ENCODE assay signal across 18 mouse cellular contexts in the genomic region with DNA sequence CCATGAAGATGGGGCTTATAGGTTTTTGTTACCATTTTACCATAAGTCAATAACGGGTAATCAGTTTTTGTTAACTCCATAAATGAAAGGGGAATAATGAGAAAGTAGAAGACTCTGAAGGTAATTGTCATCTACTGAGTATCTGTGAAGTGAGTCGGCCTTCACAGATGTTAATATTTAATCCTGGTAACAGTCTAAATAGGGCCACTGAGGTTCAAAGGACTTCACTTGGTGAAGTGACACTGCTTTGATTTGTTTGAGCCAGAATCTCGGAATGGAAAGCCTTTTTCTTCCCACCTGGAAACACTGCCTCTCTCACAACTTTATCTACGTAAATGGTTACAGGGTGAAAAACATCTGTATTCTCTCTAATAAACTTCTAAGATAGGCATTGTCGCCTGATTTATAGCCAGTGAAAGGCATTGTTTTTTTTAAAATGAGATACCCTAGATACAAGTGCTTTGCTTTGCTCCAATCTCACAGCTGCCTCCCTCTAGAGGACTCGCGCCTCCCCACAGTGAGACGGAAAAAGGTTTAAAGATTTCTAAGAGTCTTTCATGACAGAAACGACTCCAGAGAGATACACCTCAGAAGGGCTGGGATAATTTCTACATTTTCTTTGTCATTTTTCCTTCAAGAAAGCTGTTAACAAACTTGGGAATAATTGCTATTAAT. TPM values are rescaled to one million over a fixed set of nuclear protein-coding genes. Genes with fewer than 3 reads are reported as not detected.
A peak's percentile ranks its signal among the peaks of the same experiment; 100 is the strongest.
DNase-seq lines count a peak whose midpoint lies in the region; ATAC-seq and TF ChIP-seq lines count a peak whose summit lies in the region.
"Had no signal": no experiment of that assay in that cellular context is flagged by ENCODE, and none has a peak within 500 bp of the region (broad histone marks: within the 10 kb centered on the region; RNA-seq: fewer than 3 reads in every experiment).

No protein-coding gene starts in this region.

- no peak for DNase-seq in kidney, adult 18-20 months
- DNase-seq in intestine, embryonic 14.5 days (ENCODE audit: low spot score): no peak
- DNase-seq in cerebellum, adult 11-12 months: no peak
- DNase-seq: B cell, adult 2 months; layer of hippocampus, postnatal 36 days; lung, postnatal 10 days; right cerebral cortex, postnatal 14 days had no signal

- peak overlapping the region; percentile 22 for H3K4me2 ChIP-seq in kidney, embryonic 14.5 days (replicated peaks; ENCODE audit: low read depth, low read length)
- H3K4me2 ChIP-seq in intestine, embryonic 14.5 days (ENCODE audit: low read length): peak overlapping the region; percentile 0; the same call in 1 of the 2 replicates
- H3K4me2 ChIP-seq in intestine, postnatal 0 days (replicated peaks; ENCODE audit: low read depth): peak overlapping the region; percentile 46
- peak overlapping the region; percentile 22; the same call in 1 of the 2 replicates for H3K4me2 ChIP-seq in liver, embryonic 16.5 days (ENCODE audit: low read depth, low read length)
- H3K4me2 ChIP-seq: embryonic facial prominence, embryonic 12.5 days; limb, embryonic 13.5 days; midbrain, embryonic 13.5 days had no signal

- peaks cover 11% of the 10 kb centered on the region for H3K4me1 ChIP-seq in kidney, embryonic 14.5 days (ENCODE audit: control insufficient read depth, insufficient read depth, low read length)
- no peaks in the 10 kb centered on the region for H3K4me1 ChIP-seq in intestine, embryonic 14.5 days (replicated peaks; ENCODE audit: control insufficient read depth, insufficient read depth, low read length)
- no peaks in the 10 kb centered on the region for H3K4me1 ChIP-seq in intestine, postnatal 0 days (replicated peaks; ENCODE audit: control insufficient read depth, insufficient read depth, low read length)
- H3K4me1 ChIP-seq in liver, embryonic 16.5 days (ENCODE audit: control insufficient read depth, low read depth, low read length): no peaks in the 10 kb centered on the region
- H3K4me1 ChIP-seq: embryonic facial prominence, embryonic 12.5 days; hindbrain, embryonic 10.5 days; limb, embryonic 13.5 days; midbrain, embryonic 13.5 days had no signal

- no peak overlapping the region for H3K4me3 ChIP-seq in kidney, embryonic 14.5 days (ENCODE audit: low read length)
- H3K4me3 ChIP-seq in intestine, embryonic 14.5 days (ENCODE audit: low read depth, low read length): no peak overlapping the region
- no peak overlapping the region for H3K4me3 ChIP-seq in intestine, postnatal 0 days (ENCODE audit: low read depth, low read length)
- no peak overlapping the region for H3K4me3 ChIP-seq in liver, embryonic 16.5 days (ENCODE audit: low read depth, low read length)
- H3K4me3 ChIP-seq: embryonic facial prominence, embryonic 12.5 days; heart, embryonic 10.5 days; hindbrain, embryonic 10.5 days; limb, embryonic 13.5 days; midbrain, embryonic 13.5 days had no signal

- ATAC-seq in kidney, embryonic 14.5 days (ENCODE audit: low FRiP score, low TSS enrichment): peak; percentile 75
- no peak for ATAC-seq in intestine, embryonic 14.5 days (replicated peaks; ENCODE audit: low FRiP score, low TSS enrichment, low read depth)
- peak; percentile 69 for ATAC-seq in intestine, postnatal 0 days
- peak; percentile 54; the same call in 1 of the 2 replicates for ATAC-seq in liver, embryonic 16.5 days (ENCODE audit: low read depth)
- ATAC-seq in inflammation-experienced regulatory T-cells, adult 6 months: no peak
- ATAC-seq: forebrain, embryonic 16.5 days; hindbrain, postnatal 0 days; midbrain, embryonic 13.5 days had no signal

- no peak overlapping the region for H3K9ac ChIP-seq in kidney, embryonic 14.5 days (ENCODE audit: low read depth, low read length)
- H3K9ac ChIP-seq in intestine, embryonic 14.5 days (ENCODE audit: low read length): no peak overlapping the region
- H3K9ac ChIP-seq in intestine, postnatal 0 days (ENCODE audit: low read depth, low read length): no peak overlapping the region
- no peak overlapping the region for H3K9ac ChIP-seq in liver, embryonic 16.5 days (ENCODE audit: low read depth, low read length)
- H3K9ac ChIP-seq: embryonic facial prominence, embryonic 12.5 days; limb, embryonic 13.5 days; midbrain, embryonic 13.5 days had no signal

- 30% methylated on average over 9 of the region's 9 CpGs for WGBS in kidney, embryonic 14.5 days
- WGBS in intestine, embryonic 14.5 days: 47% methylated on average over 9 of the region's 9 CpGs
- 24% methylated on average over 9 of the region's 9 CpGs for WGBS in intestine, postnatal 0 days
- WGBS in liver, embryonic 16.5 days (ENCODE audit: insufficient replicate concordance): 43% methylated on average over 9 of the region's 9 CpGs

- H3K27ac ChIP-seq in kidney, embryonic 14.5 days (ENCODE audit: low read depth, low read length): peak overlapping the region; percentile 43; the same call in 1 of the 2 replicates
- no peak overlapping the region for H3K27ac ChIP-seq in intestine, embryonic 14.5 days (ENCODE audit: low read depth)
- H3K27ac ChIP-seq in intestine, postnatal 0 days (ENCODE audit: low read depth, low read length): peak overlapping the region; percentile 58
- no peak overlapping the region; the same call in 1 of the 2 replicates for H3K27ac ChIP-seq in liver, embryonic 16.5 days (ENCODE audit: low read length)
- H3K27ac ChIP-seq: embryonic facial prominence, embryonic 12.5 days; heart, embryonic 10.5 days; hindbrain, embryonic 10.5 days; hindbrain, postnatal 0 days; limb, embryonic 13.5 days; midbrain, embryonic 13.5 days had no signal

- no peak for TF ChIP-seq CTCF in intestine, postnatal 0 days (IDR thresholded peaks at IDR 0.05; ENCODE audit: low read depth)

- no peaks in the 10 kb centered on the region for H3K36me3 ChIP-seq in kidney, embryonic 14.5 days (ENCODE audit: control insufficient read depth, insufficient read depth, low read length)
- no peaks in the 10 kb centered on the region for H3K36me3 ChIP-seq in intestine, embryonic 14.5 days (ENCODE audit: control insufficient read depth, insufficient read depth, low read length)
- H3K36me3 ChIP-seq in intestine, postnatal 0 days (ENCODE audit: control insufficient read depth, insufficient read depth): no peaks in the 10 kb centered on the region
- H3K36me3 ChIP-seq in liver, embryonic 16.5 days (ENCODE audit: control insufficient read depth, insufficient read depth): no peaks in the 10 kb centered on the region
- H3K36me3 ChIP-seq: embryonic facial prominence, embryonic 12.5 days; heart, embryonic 10.5 days; hindbrain, embryonic 10.5 days; limb, embryonic 13.5 days; midbrain, embryonic 13.5 days had no signal

- H3K27me3 ChIP-seq in kidney, embryonic 14.5 days (ENCODE audit: control insufficient read depth, insufficient read depth, low read length): no peaks in the 10 kb centered on the region
- no peaks in the 10 kb centered on the region for H3K27me3 ChIP-seq in intestine, embryonic 14.5 days (replicated peaks; ENCODE audit: control insufficient read depth, insufficient read depth, low read length)
- no peaks in the 10 kb centered on the region for H3K27me3 ChIP-seq in intestine, postnatal 0 days (replicated peaks; ENCODE audit: control insufficient read depth, insufficient read depth, low read length)
- H3K27me3 ChIP-seq in liver, embryonic 16.5 days (ENCODE audit: control insufficient read depth, insufficient read depth, low read depth, low read length): no peaks in the 10 kb centered on the region
- H3K27me3 ChIP-seq: embryonic facial prominence, embryonic 12.5 days; limb, embryonic 13.5 days; midbrain, embryonic 13.5 days had no signal

- H3K9me3 ChIP-seq in kidney, embryonic 14.5 days (ENCODE audit: control insufficient read depth, low read length): no peaks in the 10 kb centered on the region
- no peaks in the 10 kb centered on the region for H3K9me3 ChIP-seq in intestine, embryonic 14.5 days (ENCODE audit: control insufficient read depth, low read length)
- H3K9me3 ChIP-seq in intestine, postnatal 0 days (ENCODE audit: control insufficient read depth): no peaks in the 10 kb centered on the region
- no peaks in the 10 kb centered on the region for H3K9me3 ChIP-seq in liver, embryonic 16.5 days (replicated peaks; ENCODE audit: control insufficient read depth, low read length)
- H3K9me3 ChIP-seq: embryonic facial prominence, embryonic 12.5 days; heart, embryonic 10.5 days; hindbrain, embryonic 10.5 days; limb, embryonic 13.5 days; midbrain, embryonic 13.5 days had no signal

RNA-seq across cellular contexts. Expression of a gene that starts 31.3 kb away (rescaled TPM):
- polyA plus RNA-seq in kidney, embryonic 14.5 days (2014; fragmentation: Nextera tagmentation; extraction: Ambion mirVana): 36.3 and 58.9 TPM in 2 replicates
- 49.6 and 52.3 TPM in 2 replicates for polyA plus RNA-seq in intestine, embryonic 14.5 days (2014; fragmentation: Nextera tagmentation; extraction: Ambion mirVana)
- polyA plus RNA-seq in intestine, postnatal 0 days (2015; fragmentation: Nextera tagmentation; extraction: Ambion mirVana): 10.7 and 11.1 TPM in 2 replicates
- polyA plus RNA-seq in liver, embryonic 16.5 days (2015; fragmentation: Nextera tagmentation; extraction: Ambion mirVana): 81.6 and 96.4 TPM in 2 replicates
- polyA plus RNA-seq in inflammation-experienced regulatory T-cells, adult 6 months (2017; shearing (Covaris generic)): 10 to 100 TPM; 39.4 to 97.7 (median 42.7) TPM

Comparison
In these comparisons a context has a peak if more than half of its experiments do, and no peak if none do; other contexts are left out.
1. ATAC-seq: peak in kidney, embryonic 14.5 days (single experiment), intestine, postnatal 0 days (single experiment) and liver, embryonic 16.5 days (single experiment); none in intestine, embryonic 14.5 days (single experiment) and inflammation-experienced regulatory T-cells, adult 6 months (single experiment).
2. H3K27ac ChIP-seq: peak in kidney, embryonic 14.5 days (single experiment) and intestine, postnatal 0 days (single experiment); none in intestine, embryonic 14.5 days (single experiment) and liver, embryonic 16.5 days (single experiment).
3. Peak in every context shown above with its lines, with median percentiles within 50 percentile points of each other: H3K4me2 ChIP-seq.